Mouse (Mus musculus) bone marrow, adult 2 months (tissue): ENCODE data around the gene Ppp1r27.

ENCODE experiments used
- CTCF ChIP-seq: fragments of 200-500 bp; IDR thresholded peaks from 2 replicates; pipeline ENCODE4 v1.5.1; 2011; ENCODE audit warnings: low read length, control low read depth; ENCODE audit not compliant: control insufficient read depth, insufficient read depth
- POLR2A ChIP-seq: fragments of 200-500 bp; IDR thresholded peaks from 2 replicates; pipeline ENCODE4 v1.6.1; 2011; ENCODE audit warnings: low read depth, mild to moderate bottlenecking, control low read depth, low read length, borderline replicate concordance; ENCODE audit not compliant: control insufficient read depth

DNA sequence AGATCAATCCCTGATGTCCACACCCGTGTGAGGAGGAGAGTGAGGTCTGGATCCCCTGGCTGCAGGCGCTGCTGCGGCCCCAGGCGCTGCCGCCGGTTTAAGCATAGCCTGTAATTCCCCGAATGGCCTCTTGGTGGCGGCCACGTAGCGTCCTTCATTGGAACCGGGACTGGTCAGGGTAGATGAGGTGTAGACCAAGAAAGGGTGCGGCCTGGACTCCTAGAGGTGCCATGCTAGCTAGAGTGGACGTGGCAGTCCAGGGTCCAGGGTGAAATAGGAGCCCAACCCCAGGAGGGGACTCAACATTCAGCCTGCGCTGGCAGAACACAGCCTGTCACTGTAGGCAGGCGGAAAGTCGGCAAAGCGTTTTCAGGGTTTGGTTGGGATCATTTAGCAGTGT lies 35.3 kb downstream of the Ppp1r27 start:
- no peak for TF ChIP-seq POLR2A
- TF ChIP-seq CTCF, result peak; percentile 94
